Mouse (Mus musculus) heart, adult 11 months (tissue): ENCODE data around the gene Pigk.
"Not testable (repeated sequence)": the region's sequence is repeated elsewhere in the genome, so short reads cannot be mapped to it uniquely, and the experiment has no call there.

Experiments
- DNase-seq: peaks from one replicate; pipeline ENCODE4 v3.0.0; 2022

Gene Pigk

GRCm38 (mm10) chr3:152713991-152714902 lies at the start of gene Pigk:
Gene Pigk (plus strand): TSS chr3:152714100.
- peak; percentile 99 for DNase-seq

- peak; percentile 83 for DNase-seq
Measured at GRCm38 (mm10) chr3:152666991-152667355, 46.9 kb upstream of the Pigk start.

GRCm38 (mm10) chr3:152667356-152668211 lies 46.3 kb upstream of the Pigk start:
- peak; percentile 66 for DNase-seq

- peak; percentile 3 for DNase-seq
Measured at GRCm38 (mm10) chr3:152668239-152668638, 45.7 kb upstream of the Pigk start, which contains the start of gene Ak5. Gene Ak5 (minus strand): TSS chr3:152668360.

GRCm38 (mm10) chr3:152668793-152669192 lies 45.1 kb upstream of the Pigk start:
- DNase-seq, result peak; percentile 12

- peak; percentile 30 for DNase-seq
Measured at GRCm38 (mm10) chr3:152669783-152670182, 44.1 kb upstream of the Pigk start.

GRCm38 (mm10) chr3:152674663-152675062 lies 39.2 kb upstream of the Pigk start:
- DNase-seq, result peak; percentile 37

- peak; percentile 50 for DNase-seq
Measured at GRCm38 (mm10) chr3:152688532-152688931, 25.4 kb upstream of the Pigk start.

GRCm38 (mm10) chr3:152689105-152689504 lies 24.8 kb upstream of the Pigk start:
- DNase-seq, result peak; percentile 51

GRCm38 (mm10) chr3:152694950-152695349 lies 18.9 kb upstream of the Pigk start:
- no peak for DNase-seq

GRCm38 (mm10) chr3:152698017-152698416 lies 15.9 kb upstream of the Pigk start:
- DNase-seq, result peak; percentile 61

GRCm38 (mm10) chr3:152699261-152699660 lies 14.6 kb upstream of the Pigk start:
- peak; percentile 59 for DNase-seq

GRCm38 (mm10) chr3:152701536-152701935 lies 12.4 kb upstream of the Pigk start:
- not testable (repeated sequence) for DNase-seq

- DNase-seq, result peak; percentile 34
Measured at GRCm38 (mm10) chr3:152702274-152702843, 11.5 kb upstream of the Pigk start.

GRCm38 (mm10) chr3:152705826-152706225 lies 8.1 kb upstream of the Pigk start:
- DNase-seq, result peak; percentile 61

GRCm38 (mm10) chr3:152706901-152707300 lies 7.0 kb upstream of the Pigk start:
- peak; percentile 13 for DNase-seq

- peak; percentile 3 for DNase-seq
Measured at GRCm38 (mm10) chr3:152707321-152707823, 6.5 kb upstream of the Pigk start.

- DNase-seq, result peak; percentile 7
Measured at GRCm38 (mm10) chr3:152709936-152710335, 4.0 kb upstream of the Pigk start.

GRCm38 (mm10) chr3:152712957-152713356 lies 943 bp upstream of the Pigk start:
- peak; percentile 54 for DNase-seq

GRCm38 (mm10) chr3:152721301-152721700 lies 7.4 kb downstream of the Pigk start:
- peak; percentile 4 for DNase-seq

GRCm38 (mm10) chr3:152722836-152723235 lies 8.9 kb downstream of the Pigk start:
- DNase-seq, result peak; percentile 63

- DNase-seq, result peak; percentile 64
Measured at GRCm38 (mm10) chr3:152724446-152724845, 10.5 kb downstream of the Pigk start.

- peak; percentile 81 for DNase-seq
Measured at GRCm38 (mm10) chr3:152728238-152728637, 14.3 kb downstream of the Pigk start.
